Mouse (Mus musculus) MEL (cell line): ENCODE measurements around the gene Wdr18. TPM values are rescaled to one million over a fixed set of nuclear protein-coding genes. Genes with fewer than 3 reads are reported as not detected.

Experiments
- DNase-seq: peaks from one replicate; pipeline ENCODE4 v3.0.0; 2011; ENCODE audit warnings: low read depth, low spot score
- H3K27ac ChIP-seq: 2 replicates; pipeline ENCODE4 v1.5.1; 2012; ENCODE audit warnings: low read depth, mild to moderate bottlenecking, control low read depth, low read length, moderate library complexity; ENCODE audit not compliant: control insufficient read depth
- H3K27me3 ChIP-seq, 2 experiments: fragments of 150-350 bp in 1 of 2; sonication (generic) in 1 of 2; 2 replicates each; pipeline ENCODE4 v1.6.1; 2012; ENCODE audit warnings: low read length in 2 of 2, mild to moderate bottlenecking in 2 of 2, improper control_type of control experiment in 1 of 2, moderate library complexity in 1 of 2; ENCODE audit not compliant: insufficient read depth in 2 of 2, control insufficient read depth in 1 of 2
- H3K36me3 ChIP-seq, 2 experiments: 2 replicates each; pipeline ENCODE4 v1.6.1; 2012 to 2014; ENCODE audit warnings: low read length in 2 of 2, improper control_type of control experiment in 1 of 2, inconsistent platforms in 1 of 2, mild to moderate bottlenecking in 1 of 2; ENCODE audit not compliant: insufficient read depth in 2 of 2, control insufficient read depth in 1 of 2
- H3K4me1 ChIP-seq, 2 experiments: fragments of 150-350 bp in 1 of 2; sonication (generic) in 1 of 2; 2 replicates each; pipeline ENCODE4 v1.6.1; 2012; ENCODE audit warnings: low read length in 2 of 2, improper control_type of control experiment in 1 of 2, mild to moderate bottlenecking in 1 of 2; ENCODE audit not compliant: insufficient read depth in 2 of 2, control insufficient read depth in 1 of 2
- H3K4me3 ChIP-seq, 2 experiments: fragments of 150-350 bp in 1 of 2; sonication (generic) in 1 of 2; 2 replicates each; pipeline ENCODE4 v1.5.1; 2012; ENCODE audit warnings: low read depth in 2 of 2, low read length in 2 of 2, mild to moderate bottlenecking in 2 of 2, moderate library complexity in 2 of 2, control low read depth in 1 of 2, improper control_type of control experiment in 1 of 2; ENCODE audit not compliant: control insufficient read depth in 1 of 2, insufficient read depth in 1 of 2
- H3K79me2 ChIP-seq: 2 replicates; pipeline ENCODE4 v1.6.1; 2012; ENCODE audit warnings: mild to moderate bottlenecking, low read length, moderate library complexity; ENCODE audit not compliant: control insufficient read depth, poor library complexity, insufficient read depth
- H3K9ac ChIP-seq: 2 replicates; pipeline ENCODE4 v1.6.1; 2012; ENCODE audit warnings: low read depth, mild to moderate bottlenecking, control low read depth, low read length, moderate library complexity; ENCODE audit not compliant: control insufficient read depth, poor library complexity, severe bottlenecking
- H3K9me3 ChIP-seq: fragments of 150-350 bp; sonication (generic); replicated peaks from 2 replicates; pipeline ENCODE4 v1.6.1; 2012; ENCODE audit warnings: mild to moderate bottlenecking, low read length, improper control_type of control experiment, moderate library complexity; ENCODE audit not compliant: insufficient read depth
- BHLHE40 ChIP-seq: IDR thresholded peaks from 2 replicates; pipeline ENCODE4 v1.6.1; 2012; ENCODE audit warnings: low read depth, mild to moderate bottlenecking, inconsistent platforms, low read length, improper control_type of control experiment, borderline replicate concordance
- ELF1 ChIP-seq: IDR thresholded peaks from 2 replicates; pipeline ENCODE4 v1.6.1; 2014; ENCODE audit warnings: low read depth, mild to moderate bottlenecking, inconsistent platforms, low read length, improper control_type of control experiment, moderate library complexity
- EP300 ChIP-seq, 2 experiments: IDR thresholded peaks; 2 replicates each; pipeline ENCODE4 v1.6.1; 2011; ENCODE audit warnings: improper control_type of control experiment in 2 of 2, low read length in 2 of 2, low read depth in 1 of 2, mild to moderate bottlenecking in 1 of 2
- ETS1 ChIP-seq: IDR thresholded peaks from 2 replicates; pipeline ENCODE4 v1.6.1; 2012; ENCODE audit warnings: low read depth, mild to moderate bottlenecking, inconsistent platforms, low read length, improper control_type of control experiment, moderate library complexity
- HCFC1 ChIP-seq: IDR thresholded peaks from 2 replicates; pipeline ENCODE4 v1.6.1; 2012; ENCODE audit warnings: low read depth, mild to moderate bottlenecking, inconsistent platforms, low read length, improper control_type of control experiment, moderate library complexity
- JUND ChIP-seq: IDR thresholded peaks from 2 replicates; pipeline ENCODE4 v1.6.1; 2011; ENCODE audit warnings: low read depth, mild to moderate bottlenecking, improper control_type of control experiment, low read length
- MAZ ChIP-seq: IDR thresholded peaks from 2 replicates; pipeline ENCODE4 v1.6.1; 2012; ENCODE audit warnings: low read depth, mild to moderate bottlenecking, inconsistent platforms, low read length, improper control_type of control experiment
- MEF2A ChIP-seq: IDR thresholded peaks from 2 replicates; pipeline ENCODE4 v1.6.1; 2014; ENCODE audit warnings: low read depth, mild to moderate bottlenecking, inconsistent platforms, low read length, improper control_type of control experiment; ENCODE audit not compliant: poor library complexity, insufficient replicate concordance, severe bottlenecking; ENCODE audit errors: extremely low read depth
- MYC ChIP-seq: IDR thresholded peaks from 2 replicates; pipeline ENCODE4 v1.6.1; 2011; ENCODE audit warnings: low read depth, mild to moderate bottlenecking, low read length, improper control_type of control experiment, moderate library complexity
- NELFE ChIP-seq: IDR thresholded peaks from 2 replicates; pipeline ENCODE4 v1.6.1; 2011; ENCODE audit warnings: low read depth, low read length, improper control_type of control experiment
- NRF1 ChIP-seq: IDR thresholded peaks from 2 replicates; pipeline ENCODE4 v1.6.1; 2014; ENCODE audit warnings: low read depth, mild to moderate bottlenecking, inconsistent platforms, low read length, improper control_type of control experiment, moderate library complexity; ENCODE audit not compliant: poor library complexity, insufficient read depth, severe bottlenecking
- POLR2A ChIP-seq, 2 experiments: IDR thresholded peaks; 2 replicates each; pipeline ENCODE4 v1.6.1; 2011 to 2012; ENCODE audit warnings: low read length in 2 of 2, mild to moderate bottlenecking in 2 of 2, control low read depth in 1 of 2, improper control_type of control experiment in 1 of 2, low read depth in 1 of 2, moderate library complexity in 1 of 2; ENCODE audit not compliant: control insufficient read depth in 1 of 2, insufficient read depth in 1 of 2, poor library complexity in 1 of 2
- POLR2AphosphoS5 ChIP-seq: IDR thresholded peaks from 2 replicates; pipeline ENCODE4 v1.6.1; 2012; ENCODE audit warnings: low read depth, borderline replicate concordance, mild to moderate bottlenecking, inconsistent platforms, low read length, moderate library complexity, mixed read lengths
- RCOR1 ChIP-seq: IDR thresholded peaks from 2 replicates; pipeline ENCODE4 v1.6.1; 2012; ENCODE audit warnings: low read depth, mild to moderate bottlenecking, inconsistent platforms, low read length, improper control_type of control experiment
- SIN3A ChIP-seq: IDR thresholded peaks from 2 replicates; pipeline ENCODE4 v1.6.1; 2012; ENCODE audit warnings: low read length, improper control_type of control experiment, inconsistent platforms
- TBP ChIP-seq: IDR thresholded peaks from 2 replicates; pipeline ENCODE4 v1.8.0; 2011; ENCODE audit warnings: low read depth, low read length, improper control_type of control experiment
- ZMIZ1 ChIP-seq: IDR thresholded peaks from 2 replicates; pipeline ENCODE4 v1.6.1; 2012; ENCODE audit warnings: low read depth, mild to moderate bottlenecking, inconsistent platforms, low read length, improper control_type of control experiment, moderate library complexity
- polyA plus RNA-seq, 2 experiments: library from polyadenylated mRNA; stranded (reverse) in 1 of 2; unstranded in 1 of 2; fragments of >175 nt in 1 of 2; fragments of >200 nt in 1 of 2; gene quantifications; 2 replicates each; pipeline versions ENCODE4 v1.2.1 to v1.2.4; 2012; ENCODE audit warnings: low replicate concordance in 2 of 2, low read depth in 1 of 2; ENCODE audit not compliant: insufficient read length in 2 of 2, insufficient read depth in 1 of 2, missing spikeins in 1 of 2
- total RNA-seq: library from RNA; depleted of rRNA; stranded (reverse); fragments of 300-350 nt; gene quantifications from 2 replicates; pipeline ENCODE4 v1.2.3, GENCODE M21; 2012

The Wdr18 gene
- total and polyA plus RNA-seq, 3 experiments: 89.5 to 107 TPM; not detected in 1

DNA sequence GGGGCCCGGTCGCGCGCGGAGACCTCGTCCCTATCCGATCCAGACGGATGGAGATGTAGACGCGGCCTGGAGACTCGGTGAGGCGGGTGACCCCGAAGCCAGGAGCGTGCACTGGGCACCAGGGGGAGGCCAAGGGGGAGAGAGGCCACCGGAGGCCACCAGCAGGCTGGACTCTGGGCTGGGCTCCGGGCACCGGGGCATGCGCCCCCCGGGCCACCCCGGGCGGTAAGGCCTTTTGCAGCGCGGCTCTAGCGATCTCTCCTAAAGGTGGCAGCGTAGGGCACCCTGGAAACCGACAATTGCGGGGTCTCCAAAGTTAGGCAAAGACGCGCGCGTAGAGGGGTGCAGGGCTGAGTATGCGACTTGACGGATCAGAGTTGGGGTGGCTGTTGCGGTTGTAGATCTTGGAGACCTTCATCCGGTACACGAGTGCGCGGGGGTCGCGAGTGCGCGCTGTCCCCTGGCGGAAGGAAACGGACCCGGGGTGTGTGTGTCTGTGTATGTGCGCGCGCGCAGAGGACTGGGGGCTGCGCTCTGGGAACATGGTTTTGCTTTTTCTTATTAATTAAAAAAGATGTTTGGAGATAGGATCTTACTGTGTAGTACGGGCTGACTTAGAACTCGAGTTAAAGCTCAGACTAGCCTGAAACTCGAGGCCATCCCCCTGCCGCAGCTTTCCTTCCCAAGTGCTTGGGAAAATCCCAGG, 32.5 kb upstream of the Wdr18 start:
- Histone ChIP-seq H3K4me3 (peak overlapping the region; percentile 79 to 90), H3K9me3 (no peaks in the 10 kb centered on the region), H3K79me2 (peaks cover 9% of the 10 kb centered on the region), H3K9ac (peak overlapping the region; percentile 93), H3K27me3 (no peaks in the 10 kb centered on the region), H3K36me3 (no peaks in the 10 kb centered on the region; a peak in 1 of 4 replicates), H3K27ac (peak overlapping the region; percentile 68), H3K4me1 (peaks cover 0 to 6% of the 10 kb centered on the region in 2 experiments; a peak in 1 of 4 replicates)
- TF ChIP-seq SIN3A (0 out of 2 replicates have a peak, but pooled peaks have one; percentile 49), POLR2A (IDR thresholded peaks at IDR 0.05; ENCODE audit: control insufficient read depth in 1 of 2, insufficient read depth in 1 of 2, low read depth in 1 of 2, low read length in 2 of 2, poor library complexity in 1 of 2) (peak in 1 of 2 experiments; percentile 18; a peak in 1 of 4 replicates), POLR2AphosphoS5 (no peak), NELFE (peak; percentile 33), NRF1 (peak; percentile 55), EP300 (IDR thresholded peaks at IDR 0.05; ENCODE audit: low read depth in 1 of 2, low read length in 2 of 2) (no peak), HCFC1 (0 out of 2 replicates have a peak, but pooled peaks have one; percentile 17), ETS1 (0 out of 2 replicates have a peak, but pooled peaks have one; percentile 14)
- DNase-seq: peak; percentile 80

DNA sequence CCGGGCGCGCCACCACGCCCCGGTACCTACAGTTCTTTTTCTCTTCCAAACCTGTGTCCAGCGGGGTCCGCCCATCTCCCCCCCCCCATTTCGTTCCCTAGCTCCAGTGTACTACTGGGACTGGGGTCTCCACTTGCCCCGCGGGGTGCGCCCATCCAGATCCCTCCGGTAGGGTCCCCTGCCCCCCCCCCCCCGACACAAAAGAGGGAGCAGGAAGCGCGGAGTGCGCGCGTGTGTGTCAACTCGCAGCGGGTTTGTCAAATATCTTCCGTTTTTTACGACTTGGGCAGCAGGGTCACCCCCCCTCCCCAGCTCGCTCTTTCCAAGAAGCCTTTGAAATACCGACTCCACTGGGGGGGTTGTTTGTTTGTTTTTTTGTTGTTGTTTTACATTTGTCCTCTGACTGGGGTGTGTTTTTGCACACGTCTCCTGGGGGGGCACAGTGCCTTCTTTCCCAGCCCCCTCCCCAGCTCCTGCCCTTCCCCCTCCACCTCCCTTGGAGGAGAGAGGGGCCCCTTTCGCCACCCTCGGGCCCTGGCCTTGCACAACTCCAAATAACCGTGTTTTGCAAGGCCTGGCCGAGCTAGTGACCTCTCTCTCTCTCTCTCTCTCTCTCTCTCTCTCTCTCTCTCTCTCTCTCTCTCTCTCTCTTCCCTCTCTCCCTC, 31.8 kb upstream of the Wdr18 start:
- Histone ChIP-seq H3K9me3 (no peaks in the 10 kb centered on the region), H3K27me3 (no peaks in the 10 kb centered on the region), H3K4me3 (peak overlapping the region; percentile 79 to 90), H3K27ac (peak overlapping the region; percentile 68), H3K4me1 (peaks cover 0 to 6% of the 10 kb centered on the region in 2 experiments; a peak in 1 of 4 replicates), H3K79me2 (peaks cover 9% of the 10 kb centered on the region), H3K9ac (peak overlapping the region; percentile 93), H3K36me3 (no peaks in the 10 kb centered on the region; a peak in 1 of 4 replicates)
- DNase-seq: peak; percentile 78
- no peak for TF ChIP-seq ZMIZ1
- TF ChIP-seq EP300 (IDR thresholded peaks at IDR 0.05; ENCODE audit: low read depth in 1 of 2, low read length in 2 of 2): 0 out of 4 replicates have a peak, but pooled peaks of 1 of the 2 experiments have one; percentile 14
- no peak for TF ChIP-seq HCFC1
- 0 out of 2 replicates have a peak, but pooled peaks have one; percentile 55 for TF ChIP-seq MAZ
- 0 out of 2 replicates have a peak, but pooled peaks have one; percentile 6 for TF ChIP-seq SIN3A
- 0 out of 2 replicates have a peak, but pooled peaks have one; percentile 11 for TF ChIP-seq MYC
- no peak; the same call in 1 of the 2 replicates for TF ChIP-seq NELFE
- no peak for TF ChIP-seq RCOR1
- peak; percentile 48; the same call in 1 of the 2 replicates for TF ChIP-seq ELF1
- peak; percentile 83; the same call in 1 of the 2 replicates for TF ChIP-seq JUND
- no peak for TF ChIP-seq MEF2A
- no peak for TF ChIP-seq TBP
- TF ChIP-seq BHLHE40: no peak
